Mouse (Mus musculus): Measurements from ENCODE around the gene Prl.

DNA sequence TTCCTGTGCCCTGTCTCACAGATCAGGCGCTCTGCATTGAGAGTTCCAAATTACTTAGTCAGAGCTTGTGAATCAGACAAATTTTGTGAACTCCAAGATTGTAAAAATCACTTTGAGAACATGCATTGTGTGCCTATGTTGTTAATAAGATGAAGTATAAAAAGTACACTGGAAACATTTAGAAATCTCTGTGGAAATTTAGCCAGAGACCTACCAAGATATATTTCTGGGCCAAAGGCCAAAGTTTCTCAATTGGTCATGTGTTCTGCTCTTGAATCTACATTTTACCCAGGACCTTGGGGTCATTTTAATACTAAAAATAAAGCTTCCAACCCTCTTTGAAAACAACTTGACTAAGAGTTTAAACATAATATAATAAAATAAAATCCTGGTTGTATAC is 30.0 kb upstream of the Prl start:
- TF ChIP-seq CTCF (IDR thresholded peaks at IDR 0.05; ENCODE audit: borderline replicate concordance, insufficient read depth, low read depth, low read length) (no peak), POLR2A (IDR thresholded peaks at IDR 0.05; ENCODE audit: borderline replicate concordance, insufficient read depth, low read length) (no peak)

All from cerebellum, adult 2 months (tissue).